Mouse (Mus musculus) cerebellum, adult (tissue): Measurements from ENCODE around the gene S100pbp.

Experiments used
- ATAC-seq: cut with Nextera tagmentation; 2 replicates; pipeline ENCODE4 v1.9.2; 2017; ENCODE audit warnings: mild to moderate bottlenecking, moderate library complexity, mixed read lengths; ENCODE audit not compliant: insufficient number of reproducible peaks, low FRiP score, low TSS enrichment

Gene S100pbp

GRCm38 (mm10) chr4:129158549-129158948 is 31.0 kb downstream of the S100pbp start:
- ATAC-seq: no peak

GRCm38 (mm10) chr4:129157541-129157940 is 32.0 kb downstream of the S100pbp start:
- no peak for ATAC-seq

GRCm38 (mm10) chr4:129151276-129151811 is 38.2 kb downstream of the S100pbp start:
- no peak for ATAC-seq

GRCm38 (mm10) chr4:129149321-129149720 is 40.2 kb downstream of the S100pbp start:
- ATAC-seq: no peak

DNA sequence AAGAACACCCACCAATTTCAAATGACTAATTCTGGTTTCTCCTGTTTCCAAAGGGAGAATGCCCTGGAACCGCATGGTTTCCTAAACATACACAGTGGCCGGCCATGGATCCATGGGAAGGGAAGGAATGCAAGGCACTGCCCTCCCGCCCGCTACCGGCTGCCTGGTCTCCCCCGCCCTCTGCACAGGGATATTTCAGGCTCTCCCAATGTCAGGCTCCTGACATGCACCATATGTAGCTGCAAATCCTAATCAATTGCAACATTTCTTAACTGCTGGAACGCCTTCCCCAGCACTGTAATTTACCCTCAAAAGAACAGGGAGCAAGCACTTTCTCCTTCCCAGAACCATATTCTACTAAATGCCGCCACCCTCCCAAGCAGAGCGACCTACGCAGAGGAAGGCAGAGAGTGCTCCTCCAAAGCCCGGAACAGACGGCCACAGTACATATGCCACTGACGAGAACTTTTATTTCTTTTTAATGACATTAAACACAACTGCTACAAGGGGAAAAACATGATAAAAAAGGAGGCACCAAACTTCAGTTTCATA is 41.9 kb downstream of the S100pbp start:
- no peak for ATAC-seq

- ATAC-seq: no peak
These were observed 43.1 kb downstream of the S100pbp start for GRCm38 (mm10) chr4:129146392-129146791.

GRCm38 (mm10) chr4:129145943-129146342 is 43.6 kb downstream of the S100pbp start:
- ATAC-seq: no peak

GRCm38 (mm10) chr4:129145411-129145810 is 44.1 kb downstream of the S100pbp start:
- no peak for ATAC-seq

DNA sequence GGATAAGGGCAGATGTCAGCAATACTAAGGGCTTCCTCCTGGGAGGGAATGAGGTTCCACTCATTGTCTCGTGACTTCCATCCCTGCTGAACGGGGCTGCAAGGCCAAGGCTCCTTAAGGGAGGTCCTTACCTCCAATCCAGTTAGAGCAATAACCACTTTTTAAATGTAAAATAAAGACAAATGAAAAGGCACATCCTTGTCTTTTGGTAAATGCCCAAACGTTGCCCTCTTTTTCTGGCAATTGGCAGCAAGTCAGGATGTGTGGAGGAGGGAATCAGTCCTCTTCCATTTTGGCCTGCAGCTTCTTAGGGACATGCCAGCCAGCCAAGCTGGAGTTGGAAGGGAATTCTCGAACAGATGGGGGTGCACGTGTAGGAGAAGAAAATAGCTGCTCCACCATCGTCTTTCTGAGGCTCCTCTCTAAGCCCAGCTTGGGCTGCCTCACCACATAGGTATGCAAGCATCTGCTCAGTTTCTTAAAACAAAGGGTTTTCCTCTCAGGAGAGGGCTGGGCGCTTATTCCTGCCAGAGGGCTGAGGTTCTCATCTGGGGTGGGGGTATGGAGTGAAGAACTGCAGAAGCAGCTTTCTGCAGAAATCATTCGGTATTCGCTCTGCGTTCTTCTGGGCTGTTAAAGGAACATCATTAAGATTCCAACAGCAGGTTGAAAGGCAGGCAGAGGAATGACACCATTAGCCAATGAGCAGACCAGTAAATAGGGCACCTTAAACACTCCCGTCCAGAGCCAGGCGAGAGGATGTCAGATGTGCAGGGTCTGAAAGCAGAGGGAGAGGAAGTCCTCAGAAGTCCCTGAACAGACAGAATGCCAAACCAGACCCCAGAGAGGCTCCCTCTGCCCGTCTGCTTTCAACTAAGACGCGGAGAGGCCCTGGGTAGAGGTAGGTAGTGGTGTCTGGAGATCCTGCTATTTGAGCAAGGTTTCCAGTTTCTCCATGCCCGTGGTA is 44.8 kb downstream of the S100pbp start:
- peak; percentile 63; the same call in 1 of the 2 replicates for ATAC-seq

DNA sequence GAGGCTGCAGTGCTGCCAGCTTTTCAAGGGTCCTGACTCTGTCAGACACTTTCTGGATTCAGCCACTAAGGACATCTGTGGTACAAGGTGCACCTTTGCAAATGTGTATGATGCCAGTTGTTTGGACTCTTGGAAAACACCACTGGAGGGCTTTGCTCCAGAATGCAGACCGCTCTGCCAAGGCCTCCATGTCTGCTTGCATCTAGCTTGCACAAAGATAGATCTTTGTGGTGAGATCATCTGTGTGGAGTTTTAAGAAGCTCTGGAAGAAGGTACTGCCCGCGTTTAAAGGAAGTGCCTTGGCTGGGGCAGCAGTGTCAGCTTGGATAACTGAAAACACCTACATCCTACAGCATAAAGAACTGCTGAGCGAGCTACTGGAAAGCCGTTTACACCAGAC is 46.0 kb downstream of the S100pbp start:
- no peak for ATAC-seq

DNA sequence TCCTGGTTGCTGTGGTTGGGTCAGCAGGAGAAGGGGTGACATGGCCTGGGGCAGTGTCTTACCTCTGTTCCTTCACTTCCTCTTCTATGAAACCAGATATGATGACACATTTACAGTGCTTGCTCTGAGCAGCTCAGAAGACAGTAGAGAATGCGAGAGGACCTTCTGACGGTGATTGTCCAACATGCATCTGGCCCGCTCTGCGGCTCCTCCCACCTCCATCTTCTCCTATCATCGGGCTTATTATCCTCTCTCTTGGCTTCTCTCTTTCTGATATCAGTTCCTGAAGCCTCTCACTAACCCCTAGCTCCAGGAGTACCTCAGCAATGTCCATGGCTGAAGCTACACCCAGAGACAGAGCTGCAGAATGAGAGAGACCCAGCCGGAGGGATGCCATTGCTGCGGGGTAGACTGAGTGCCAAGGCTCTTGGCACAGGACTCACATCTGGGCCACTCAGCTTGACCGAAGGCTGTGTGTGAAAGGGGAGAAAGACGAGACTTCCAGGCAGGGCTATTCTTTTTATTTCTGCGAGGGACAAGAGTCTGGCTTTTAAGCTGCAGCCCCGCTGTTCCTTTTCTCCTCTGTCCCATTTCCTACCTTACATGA is 47.0 kb downstream of the S100pbp start:
- ATAC-seq: no peak

- no peak; the same call in 1 of the 2 replicates for ATAC-seq
These were observed 47.7 kb downstream of the S100pbp start for GRCm38 (mm10) chr4:129141560-129142438.

DNA sequence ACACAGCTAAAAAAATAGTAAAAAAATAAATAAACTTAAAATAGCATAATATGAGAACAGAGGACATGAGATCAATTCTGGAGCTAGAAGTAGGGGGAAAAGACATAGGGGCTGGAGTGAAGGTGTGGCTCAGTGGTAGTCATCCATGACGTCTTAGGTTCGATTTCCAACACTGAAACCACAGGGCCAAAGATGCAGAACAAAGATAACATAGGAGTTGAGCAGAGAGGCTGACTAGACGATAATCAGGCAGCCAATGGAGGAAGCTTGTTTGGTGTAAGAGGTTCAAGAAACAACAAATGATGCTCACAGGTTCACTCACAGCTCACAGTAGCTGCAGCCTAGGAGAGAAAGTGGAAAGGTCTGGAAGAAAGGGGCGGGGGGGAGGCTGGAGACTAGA is 48.7 kb downstream of the S100pbp start:
- no peak for ATAC-seq

- no peak for ATAC-seq
These were observed 49.9 kb downstream of the S100pbp start for GRCm38 (mm10) chr4:129139642-129140041.

DNA sequence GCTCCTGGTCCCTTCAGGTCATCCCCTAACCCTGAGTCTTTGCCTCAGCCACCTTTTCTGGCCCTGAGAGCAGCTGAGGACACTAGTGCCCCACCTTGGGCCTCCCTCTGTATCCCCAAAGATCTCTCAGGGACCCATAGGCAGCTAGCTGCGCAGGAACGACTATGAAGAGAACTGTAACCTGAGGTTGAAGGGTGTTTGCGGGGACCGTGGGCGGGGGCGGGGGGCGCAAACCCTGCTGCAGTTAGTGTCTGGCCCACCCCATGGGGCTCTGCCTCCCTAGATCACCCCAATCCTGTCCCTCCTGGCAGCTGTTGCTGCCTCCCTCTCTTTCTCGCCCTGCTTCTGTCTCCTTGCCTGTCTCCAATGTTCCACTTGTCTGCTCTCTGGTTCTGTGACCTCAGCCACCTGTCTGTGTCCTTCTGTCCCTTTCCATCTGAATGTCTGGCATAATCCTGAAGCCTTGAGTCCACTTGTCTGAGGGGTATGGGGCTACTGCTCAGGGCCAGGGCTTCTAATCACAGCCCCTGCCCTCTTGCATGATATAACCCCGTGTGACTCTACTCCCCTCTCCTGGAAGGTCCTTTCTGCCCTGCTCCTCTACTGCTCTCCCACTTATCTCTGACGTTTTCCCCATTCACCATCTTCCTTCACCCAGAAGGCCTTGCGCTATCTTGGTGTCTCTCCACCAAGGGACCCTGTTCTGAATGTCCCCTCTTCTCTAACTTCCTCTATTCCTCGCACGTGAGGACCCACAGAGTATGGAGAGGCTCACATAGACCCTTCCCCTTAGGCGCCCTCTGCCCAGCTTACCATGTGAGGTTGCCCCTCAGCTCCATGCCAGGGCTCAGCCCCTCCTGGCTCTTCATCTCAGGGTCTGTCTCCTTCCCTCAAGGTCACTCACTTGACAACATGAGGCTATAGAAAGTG is 51.9 kb downstream of the S100pbp start:
- no peak for ATAC-seq

DNA sequence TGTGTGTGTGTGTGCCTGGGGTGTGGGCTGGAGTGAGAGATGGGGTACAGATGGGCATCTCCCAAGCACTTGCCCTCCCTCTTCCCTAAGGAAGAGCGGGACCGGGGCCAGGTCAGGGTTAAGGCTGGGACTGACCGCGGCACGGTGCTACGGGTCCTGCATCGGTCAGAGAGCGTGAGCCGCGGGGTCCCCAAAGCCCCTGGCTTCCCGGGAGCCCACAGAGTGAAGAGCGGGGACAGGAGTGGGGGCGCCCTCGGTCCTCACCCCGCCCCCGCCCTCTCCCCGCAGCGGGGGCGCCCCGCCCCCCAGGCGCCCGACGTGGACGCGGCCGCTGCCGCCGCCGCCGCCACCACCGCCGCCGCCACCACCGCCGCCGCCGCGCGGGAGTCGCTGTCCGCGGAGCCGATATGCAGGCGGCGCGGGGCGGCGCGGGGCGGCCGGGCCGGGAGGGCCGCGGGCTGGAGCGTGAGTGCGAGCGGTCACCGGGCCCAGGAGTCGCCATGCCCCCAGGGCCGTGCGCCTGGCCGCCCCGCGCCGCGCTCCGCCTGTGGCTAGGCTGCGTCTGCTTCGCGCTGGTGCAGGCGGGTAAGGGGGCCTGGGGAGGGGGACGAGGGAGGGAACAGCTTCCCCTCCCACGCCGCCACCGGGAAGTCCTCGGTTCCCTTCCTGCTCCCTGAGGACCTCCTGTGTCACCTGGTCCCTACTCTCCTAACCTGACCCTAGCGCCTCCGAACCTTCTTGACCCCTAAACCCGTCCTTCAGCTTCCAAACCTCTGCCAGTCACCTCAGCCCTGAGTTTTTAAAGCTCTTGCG is 52.7 kb downstream of the S100pbp start, which contains the start of gene Fndc5:
Gene Fndc5, plus strand, starts transcription at position 421 of the 813 bp plus-strand sequence.
- no peak for ATAC-seq

DNA sequence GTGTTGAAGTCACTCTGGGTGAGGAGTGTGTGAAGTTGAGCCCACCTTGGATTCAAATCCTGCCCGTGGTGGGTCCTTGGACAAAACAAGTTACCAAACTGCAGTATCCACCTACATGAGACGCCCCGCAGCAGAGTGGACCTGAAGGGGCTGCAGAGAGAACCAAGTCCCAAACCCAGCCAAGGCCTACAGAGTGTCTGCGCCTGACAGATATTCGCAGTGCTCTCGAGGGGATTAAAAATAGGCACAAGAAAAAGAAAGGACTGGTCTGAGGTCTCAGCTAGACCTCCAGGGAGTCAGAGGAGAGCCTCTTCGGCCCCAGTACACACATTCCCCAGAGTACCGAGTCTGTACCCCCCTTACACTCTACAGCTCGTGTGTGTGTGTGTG is 53.3 kb downstream of the S100pbp start:
- ATAC-seq: no peak

GRCm38 (mm10) chr4:129135637-129136036 is 53.9 kb downstream of the S100pbp start:
- ATAC-seq: no peak
